Mouse (Mus musculus): ENCODE results near the gene Ier5. TPM values are rescaled to one million over a fixed set of nuclear protein-coding genes. Genes with fewer than 3 reads are reported as not detected.

Ier5 gene
- polyA plus RNA-seq, 1 experiment = 38.1 TPM

- WGBS = 53% methylated on average over 7 of the region's 7 CpGs
- TF ChIP-seq POLR2A (IDR thresholded peaks at IDR 0.05; ENCODE audit: borderline replicate concordance, extremely low read depth, low read depth, low read length) (no peak), CTCF (IDR thresholded peaks at IDR 0.05; ENCODE audit: insufficient read depth, low read length) (no peak)
- DNase-seq = no peak
- Histone ChIP-seq H3K4me3 (replicated peaks; ENCODE audit: extremely low read depth, low read depth, low read length) (no peak overlapping the region), H3K4me1 (ENCODE audit: control insufficient read depth, insufficient read depth, low read length) (peaks cover 10% of the 10 kb centered on the region)
Measured at GRCm38 (mm10) chr1:155071287-155071876, 28.1 kb downstream of the Ier5 start.

GRCm38 (mm10) chr1:155070561-155071286, 28.7 kb downstream of the Ier5 start:
- Histone ChIP-seq H3K4me1 (ENCODE audit: control insufficient read depth, insufficient read depth, low read length) (peaks cover 12% of the 10 kb centered on the region), H3K4me3 (replicated peaks; ENCODE audit: extremely low read depth, low read depth, low read length) (no peak overlapping the region)
- 73% methylated on average over 5 of the region's 5 CpGs for WGBS
- no peak for DNase-seq
- no peak for TF ChIP-seq CTCF (IDR thresholded peaks at IDR 0.05; ENCODE audit: insufficient read depth, low read length)
- TF ChIP-seq POLR2A (IDR thresholded peaks at IDR 0.05; ENCODE audit: borderline replicate concordance, extremely low read depth, low read depth, low read length) = no peak

- peaks cover 10% of the 10 kb centered on the region for H3K4me1 ChIP-seq (ENCODE audit: control insufficient read depth, insufficient read depth, low read length)
- no peak overlapping the region for H3K4me3 ChIP-seq (replicated peaks; ENCODE audit: extremely low read depth, low read depth, low read length)
- WGBS = 51% methylated on average over 7 of the region's 7 CpGs
- DNase-seq = no peak
- no peak for TF ChIP-seq POLR2A (IDR thresholded peaks at IDR 0.05; ENCODE audit: borderline replicate concordance, extremely low read depth, low read depth, low read length)
- no peak for TF ChIP-seq CTCF (IDR thresholded peaks at IDR 0.05; ENCODE audit: insufficient read depth, low read length)
Measured at GRCm38 (mm10) chr1:155069696-155070095, 29.7 kb downstream of the Ier5 start.

- TF ChIP-seq CTCF (IDR thresholded peaks at IDR 0.05; ENCODE audit: insufficient read depth, low read length) (no peak), POLR2A (IDR thresholded peaks at IDR 0.05; ENCODE audit: borderline replicate concordance, extremely low read depth, low read depth, low read length) (no peak)
- H3K4me1 ChIP-seq (ENCODE audit: control insufficient read depth, insufficient read depth, low read length) = peaks cover 13% of the 10 kb centered on the region; the same call in 1 of the 2 replicates
- 83% methylated on average over 5 of the region's 5 CpGs for WGBS
- H3K4me3 ChIP-seq (replicated peaks; ENCODE audit: extremely low read depth, low read depth, low read length) = no peak overlapping the region
- DNase-seq = no peak
Measured at GRCm38 (mm10) chr1:155066196-155066595, 33.2 kb downstream of the Ier5 start.

- Histone ChIP-seq H3K4me3 (replicated peaks; ENCODE audit: extremely low read depth, low read depth, low read length) (no peak overlapping the region), H3K4me1 (ENCODE audit: control insufficient read depth, insufficient read depth, low read length) (peaks cover 22% of the 10 kb centered on the region; the same call in 1 of the 2 replicates)
- 66% methylated on average over 11 of the region's 11 CpGs for WGBS
- DNase-seq = no peak
- TF ChIP-seq POLR2A (IDR thresholded peaks at IDR 0.05; ENCODE audit: borderline replicate concordance, extremely low read depth, low read depth, low read length) = no peak
- TF ChIP-seq CTCF (IDR thresholded peaks at IDR 0.05; ENCODE audit: insufficient read depth, low read length) = no peak
Measured at GRCm38 (mm10) chr1:155065068-155065701, 34.3 kb downstream of the Ier5 start.

- H3K4me1 ChIP-seq (ENCODE audit: control insufficient read depth, insufficient read depth, low read length) = peaks cover 26% of the 10 kb centered on the region
- WGBS = 58% methylated on average over 4 of the region's 4 CpGs
- no peak for DNase-seq
- no peak for TF ChIP-seq POLR2A (IDR thresholded peaks at IDR 0.05; ENCODE audit: borderline replicate concordance, extremely low read depth, low read depth, low read length)
- no peak for TF ChIP-seq CTCF (IDR thresholded peaks at IDR 0.05; ENCODE audit: insufficient read depth, low read length)
- H3K4me3 ChIP-seq (replicated peaks; ENCODE audit: extremely low read depth, low read depth, low read length) = no peak overlapping the region
Measured at GRCm38 (mm10) chr1:155064649-155065048, 34.8 kb downstream of the Ier5 start.

GRCm38 (mm10) chr1:155064111-155064510, 35.3 kb downstream of the Ier5 start:
- Histone ChIP-seq H3K4me3 (replicated peaks; ENCODE audit: extremely low read depth, low read depth, low read length) (no peak overlapping the region), H3K4me1 (ENCODE audit: control insufficient read depth, insufficient read depth, low read length) (peaks cover 30% of the 10 kb centered on the region)
- DNase-seq = no peak
- no peak; the same call in 1 of the 2 replicates for TF ChIP-seq POLR2A (IDR thresholded peaks at IDR 0.05; ENCODE audit: borderline replicate concordance, extremely low read depth, low read depth, low read length)
- no peak for TF ChIP-seq CTCF (IDR thresholded peaks at IDR 0.05; ENCODE audit: insufficient read depth, low read length)
- 42% methylated on average over 5 of the region's 5 CpGs for WGBS

GRCm38 (mm10) chr1:155062963-155063362, 36.5 kb downstream of the Ier5 start:
- DNase-seq = no peak
- Histone ChIP-seq H3K4me3 (replicated peaks; ENCODE audit: extremely low read depth, low read depth, low read length) (no peak overlapping the region), H3K4me1 (ENCODE audit: control insufficient read depth, insufficient read depth, low read length) (peaks cover 32% of the 10 kb centered on the region)
- TF ChIP-seq CTCF (IDR thresholded peaks at IDR 0.05; ENCODE audit: insufficient read depth, low read length) = no peak
- WGBS = 87% methylated on average over 4 of the region's 4 CpGs

- DNase-seq = no peak
- WGBS = 81% methylated on average over 7 of the region's 7 CpGs
Measured at GRCm38 (mm10) chr1:155062057-155062456, 37.4 kb downstream of the Ier5 start.

More at GRCm38 (mm10) chr1:155062057-155062456, 37.4 kb downstream of the Ier5 start:
- Histone ChIP-seq H3K4me3 (replicated peaks; ENCODE audit: extremely low read depth, low read depth, low read length) (no peak overlapping the region), H3K4me1 (ENCODE audit: control insufficient read depth, insufficient read depth, low read length) (peaks cover 32% of the 10 kb centered on the region)
- TF ChIP-seq POLR2A (IDR thresholded peaks at IDR 0.05; ENCODE audit: borderline replicate concordance, extremely low read depth, low read depth, low read length) (no peak), CTCF (IDR thresholded peaks at IDR 0.05; ENCODE audit: insufficient read depth, low read length) (no peak)
